ENCODE assay signal across 9 mouse cellular contexts in the genomic region with DNA sequence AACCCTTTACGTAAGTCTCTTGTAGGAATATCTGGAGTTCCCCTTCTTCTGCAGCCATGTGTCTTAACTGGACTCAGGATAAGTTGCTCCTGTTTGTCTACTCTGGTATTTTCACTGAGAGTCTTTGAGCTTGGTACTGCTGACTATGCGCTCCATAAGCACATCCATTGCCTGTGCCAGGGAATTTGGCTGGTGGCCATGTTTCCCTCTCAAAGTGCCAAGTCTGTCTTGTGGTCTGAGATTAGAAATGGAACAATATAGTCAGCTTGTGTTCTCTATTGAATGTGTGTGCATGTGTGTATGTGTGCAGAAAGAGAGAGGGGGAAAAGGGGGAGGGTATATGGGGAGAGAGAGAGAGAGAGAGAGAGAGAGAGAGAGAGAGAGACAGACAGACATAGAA.
A peak's percentile ranks its signal among the peaks of the same experiment; 100 is the strongest.
DNase-seq lines count a peak whose midpoint lies in the region; ATAC-seq and TF ChIP-seq lines count a peak whose summit lies in the region.
"Had no signal": no experiment of that assay in that cellular context is flagged by ENCODE, and none has a peak within 500 bp of the region (broad histone marks: within the 10 kb centered on the region; RNA-seq: fewer than 3 reads in every experiment).

No protein-coding gene starts in this region.

- peak; percentile 88 for ATAC-seq in forebrain, embryonic 13.5 days
- peak; percentile 58; the same call in 1 of the 2 replicates for ATAC-seq in midbrain, embryonic 16.5 days
- no peak for ATAC-seq in midbrain, embryonic 11.5 days (ENCODE audit: low FRiP score)

- no peak overlapping the region for H3K4me2 ChIP-seq in forebrain, embryonic 13.5 days
- H3K4me2 ChIP-seq in midbrain, embryonic 16.5 days (ENCODE audit: low read length): no peak overlapping the region
- H3K4me2 ChIP-seq in midbrain, embryonic 11.5 days: no peak overlapping the region
- H3K4me2 ChIP-seq: limb, embryonic 12.5 days had no signal

- H3K36me3 ChIP-seq in forebrain, embryonic 13.5 days (ENCODE audit: poor library complexity, severe bottlenecking): no peaks in the 10 kb centered on the region
- no peaks in the 10 kb centered on the region for H3K36me3 ChIP-seq in forebrain, embryonic 10.5 days (replicated peaks)
- no peaks in the 10 kb centered on the region for H3K36me3 ChIP-seq in midbrain, embryonic 16.5 days (ENCODE audit: control insufficient read depth, insufficient read depth, low read length)
- H3K36me3 ChIP-seq in midbrain, embryonic 11.5 days (ENCODE audit: control insufficient read depth, insufficient read depth, low read length): no peaks in the 10 kb centered on the region
- H3K36me3 ChIP-seq in thymus, adult 2 months (ENCODE audit: control insufficient read depth, insufficient read depth, low read length): no peaks in the 10 kb centered on the region
- H3K36me3 ChIP-seq: limb, embryonic 12.5 days had no signal

- no peak overlapping the region for H3K9ac ChIP-seq in forebrain, embryonic 13.5 days
- no peak overlapping the region for H3K9ac ChIP-seq in midbrain, embryonic 16.5 days (ENCODE audit: low read depth, low read length)
- H3K9ac ChIP-seq in midbrain, embryonic 11.5 days (ENCODE audit: low read length): no peak overlapping the region
- H3K9ac ChIP-seq: limb, embryonic 12.5 days had no signal

- TF ChIP-seq POLR2A in thymus, adult 2 months (IDR thresholded peaks at IDR 0.05; ENCODE audit: control insufficient read depth, extremely low read depth, insufficient read depth, low read length, poor library complexity): no peak

- H3K4me3 ChIP-seq in forebrain, embryonic 13.5 days: no peak overlapping the region
- H3K4me3 ChIP-seq in forebrain, embryonic 10.5 days: no peak overlapping the region
- H3K4me3 ChIP-seq in midbrain, embryonic 16.5 days (ENCODE audit: low read depth, low read length): no peak overlapping the region
- H3K4me3 ChIP-seq in midbrain, embryonic 11.5 days (ENCODE audit: low read depth, low read length): no peak overlapping the region
- no peak overlapping the region for H3K4me3 ChIP-seq in thymus, adult 2 months (ENCODE audit: control insufficient read depth, insufficient read depth, low read length)
- H3K4me3 ChIP-seq: limb, embryonic 12.5 days had no signal

- no peak overlapping the region for H3K27ac ChIP-seq in forebrain, embryonic 13.5 days
- no peak overlapping the region for H3K27ac ChIP-seq in forebrain, embryonic 10.5 days
- no peak overlapping the region for H3K27ac ChIP-seq in midbrain, embryonic 16.5 days (ENCODE audit: low read length)
- H3K27ac ChIP-seq in midbrain, embryonic 11.5 days (ENCODE audit: low read depth, low read length): no peak overlapping the region
- H3K27ac ChIP-seq in thymus, adult 2 months (ENCODE audit: control insufficient read depth, insufficient read depth, low read length): no peak overlapping the region
- H3K27ac ChIP-seq: limb, embryonic 12.5 days had no signal

- TF ChIP-seq CTCF in thymus, adult 2 months (IDR thresholded peaks at IDR 0.05; ENCODE audit: borderline replicate concordance, control insufficient read depth, extremely low read depth, insufficient read depth, low read length, poor library complexity): no peak

- no peak for DNase-seq in forebrain, embryonic 10.5 days (ENCODE audit: extremely low spot score, low spot score)
- no peak for DNase-seq in midbrain, embryonic 11.5 days (ENCODE audit: low spot score, missing footprints)
- peak; percentile 73 for DNase-seq in layer of hippocampus, adult 9-10 months (ENCODE audit: low spot score)
- no peak for DNase-seq in MN1 (ENCODE audit: low spot score)
- no peak for DNase-seq in c-Kit-positive CD71-positive TER-119-positive erythroid progenitor cells, embryonic 14.5 days (ENCODE audit: low spot score)
- DNase-seq in thymus, adult 2 months: no peak

- H3K9me3 ChIP-seq in forebrain, embryonic 13.5 days (replicated peaks): no peaks in the 10 kb centered on the region
- no peaks in the 10 kb centered on the region for H3K9me3 ChIP-seq in forebrain, embryonic 10.5 days
- no peaks in the 10 kb centered on the region for H3K9me3 ChIP-seq in midbrain, embryonic 16.5 days (replicated peaks; ENCODE audit: control insufficient read depth, low read length, poor library complexity, severe bottlenecking)
- no peaks in the 10 kb centered on the region for H3K9me3 ChIP-seq in midbrain, embryonic 11.5 days (ENCODE audit: control insufficient read depth, low read length)
- H3K9me3 ChIP-seq: limb, embryonic 12.5 days had no signal

- H3K27me3 ChIP-seq in forebrain, embryonic 13.5 days: no peaks in the 10 kb centered on the region
- H3K27me3 ChIP-seq in forebrain, embryonic 10.5 days (ENCODE audit: poor library complexity, severe bottlenecking): no peaks in the 10 kb centered on the region
- no peaks in the 10 kb centered on the region for H3K27me3 ChIP-seq in midbrain, embryonic 16.5 days (ENCODE audit: control insufficient read depth, insufficient read depth, low read depth, low read length)
- H3K27me3 ChIP-seq in midbrain, embryonic 11.5 days (ENCODE audit: control insufficient read depth, insufficient read depth, low read length): no peaks in the 10 kb centered on the region
- H3K27me3 ChIP-seq in thymus, adult 2 months (ENCODE audit: control insufficient read depth, insufficient read depth, low read length): no peaks in the 10 kb centered on the region
- H3K27me3 ChIP-seq: limb, embryonic 12.5 days had no signal

- WGBS in forebrain, embryonic 13.5 days: 65% methylated on average over 2 of the region's 2 CpGs
- WGBS in forebrain, embryonic 10.5 days: 95% methylated on average over 2 of the region's 2 CpGs
- WGBS in midbrain, embryonic 16.5 days: 83% methylated on average over 2 of the region's 2 CpGs
- 98% methylated on average over 2 of the region's 2 CpGs for WGBS in midbrain, embryonic 11.5 days
- WGBS in thymus, adult 2 months: 97% methylated on average over 2 of the region's 2 CpGs

- H3K4me1 ChIP-seq in forebrain, embryonic 13.5 days: 0 out of 2 replicates have a peak, but pooled peaks cover 7% of the 10 kb centered on the region
- H3K4me1 ChIP-seq in forebrain, embryonic 10.5 days: no peaks in the 10 kb centered on the region
- no peaks in the 10 kb centered on the region for H3K4me1 ChIP-seq in midbrain, embryonic 16.5 days (ENCODE audit: control insufficient read depth, insufficient read depth, low read length)
- no peaks in the 10 kb centered on the region for H3K4me1 ChIP-seq in midbrain, embryonic 11.5 days (ENCODE audit: control insufficient read depth, insufficient read depth, low read length)
- no peaks in the 10 kb centered on the region for H3K4me1 ChIP-seq in thymus, adult 2 months (replicated peaks; ENCODE audit: control insufficient read depth, insufficient read depth, low read length)
- H3K4me1 ChIP-seq: limb, embryonic 12.5 days had no signal
